In the genomic region with DNA sequence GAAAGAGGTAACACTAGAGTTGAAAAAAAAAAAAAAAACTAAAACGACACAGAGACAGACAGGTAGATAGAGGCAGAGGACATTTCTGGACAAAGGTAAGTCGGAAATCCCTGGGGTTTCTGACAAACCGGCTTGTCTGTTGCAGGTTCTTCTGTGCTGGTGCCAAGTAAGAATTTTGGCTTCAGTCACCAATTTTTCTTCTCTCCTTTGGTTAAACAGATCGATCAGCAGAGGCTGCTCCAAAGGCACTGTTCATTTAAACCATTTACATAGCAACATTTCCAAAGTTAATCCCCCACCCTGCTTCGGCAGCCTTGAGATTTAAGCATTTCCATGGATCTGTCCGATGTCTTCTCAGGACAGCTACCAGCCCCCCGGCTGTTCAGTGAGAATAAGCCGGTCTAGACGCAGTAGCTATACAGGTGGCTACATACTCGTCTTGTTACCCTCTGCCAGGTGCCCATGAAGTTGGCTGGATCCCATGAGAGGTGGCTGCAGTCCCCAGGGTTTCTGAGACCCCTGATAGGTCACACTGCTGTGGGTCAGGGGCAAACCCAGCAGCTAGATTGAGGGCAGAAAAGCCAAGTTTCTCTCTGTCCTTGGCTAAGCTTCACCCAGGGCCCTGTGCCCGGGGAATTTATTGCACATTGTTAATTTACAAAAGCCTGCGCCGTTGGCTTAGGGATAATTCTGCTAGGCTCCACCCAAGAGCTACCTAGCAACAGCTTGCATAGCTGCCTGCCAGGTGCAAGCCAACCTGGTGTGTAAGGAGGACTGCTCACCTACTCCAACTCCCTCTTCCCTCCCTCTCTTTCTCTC, we compare ENCODE assay signal across 11 mouse cellular contexts.
DNase-seq lines count a peak whose midpoint lies in the region; ATAC-seq and TF ChIP-seq lines count a peak whose summit lies in the region.
"Had no signal": no experiment of that assay in that cellular context is flagged by ENCODE, and none has a peak within 500 bp of the region (broad histone marks: within the 10 kb centered on the region; RNA-seq: fewer than 3 reads in every experiment).

No protein-coding gene starts in this region.

- peaks cover 5% of the 10 kb centered on the region for H3K4me1 ChIP-seq in intestine, embryonic 14.5 days (replicated peaks; ENCODE audit: control insufficient read depth, insufficient read depth, low read length)
- no peaks in the 10 kb centered on the region for H3K4me1 ChIP-seq in intestine, postnatal 0 days (replicated peaks; ENCODE audit: control insufficient read depth, insufficient read depth, low read length)

- H3K27me3 ChIP-seq in intestine, embryonic 14.5 days (replicated peaks; ENCODE audit: control insufficient read depth, insufficient read depth, low read length): no peaks in the 10 kb centered on the region
- no peaks in the 10 kb centered on the region for H3K27me3 ChIP-seq in intestine, postnatal 0 days (replicated peaks; ENCODE audit: control insufficient read depth, insufficient read depth, low read length)

- no peak for TF ChIP-seq CTCF in intestine, postnatal 0 days (IDR thresholded peaks at IDR 0.05; ENCODE audit: low read depth)

- H3K27ac ChIP-seq in intestine, embryonic 14.5 days (ENCODE audit: low read depth): no peak overlapping the region
- H3K27ac ChIP-seq in intestine, postnatal 0 days (ENCODE audit: low read depth, low read length): no peak overlapping the region

- 41% methylated on average over 13 of the region's 13 CpGs for WGBS in intestine, embryonic 14.5 days
- WGBS in intestine, postnatal 0 days: 32% methylated on average over 13 of the region's 13 CpGs

- DNase-seq in intestine, embryonic 14.5 days (ENCODE audit: low spot score): no peak
- peak; percentile 23 for DNase-seq in ovary, adult 18-20 months (ENCODE audit: low spot score)
- DNase-seq in ovary, postnatal 10 days (ENCODE audit: low spot score): no peak
- peak; percentile 61 for DNase-seq in cerebellum, postnatal 25 days
- peak; percentile 12 for DNase-seq in ovary, postnatal 36 days (ENCODE audit: low spot score)
- no peak for DNase-seq in frontal cortex, postnatal 36 days (ENCODE audit: low spot score in 2 of 2)
- no peak for DNase-seq in retina, postnatal 1 day
- DNase-seq: adrenal gland, postnatal 14 days; heart, adult 11 months had no signal

- no peak overlapping the region for H3K4me3 ChIP-seq in intestine, embryonic 14.5 days (ENCODE audit: low read depth, low read length)
- H3K4me3 ChIP-seq in intestine, postnatal 0 days (ENCODE audit: low read depth, low read length): no peak overlapping the region
- H3K4me3 ChIP-seq: megakaryocyte, embryonic 14.5 days had no signal

- 0 out of 2 replicates have a peak, but pooled peaks have one; percentile 33 for ATAC-seq in intestine, embryonic 14.5 days (replicated peaks; ENCODE audit: low FRiP score, low TSS enrichment, low read depth)
- no peak for ATAC-seq in intestine, postnatal 0 days

- no peak overlapping the region for H3K9ac ChIP-seq in intestine, embryonic 14.5 days (ENCODE audit: low read length)
- H3K9ac ChIP-seq in intestine, postnatal 0 days (ENCODE audit: low read depth, low read length): no peak overlapping the region

- no peaks in the 10 kb centered on the region for H3K36me3 ChIP-seq in intestine, embryonic 14.5 days (ENCODE audit: control insufficient read depth, insufficient read depth, low read length)
- H3K36me3 ChIP-seq in intestine, postnatal 0 days (ENCODE audit: control insufficient read depth, insufficient read depth): no peaks in the 10 kb centered on the region

- no peaks in the 10 kb centered on the region for H3K9me3 ChIP-seq in intestine, embryonic 14.5 days (ENCODE audit: control insufficient read depth, low read length)
- H3K9me3 ChIP-seq in intestine, postnatal 0 days (ENCODE audit: control insufficient read depth): no peaks in the 10 kb centered on the region

- no peak overlapping the region for H3K4me2 ChIP-seq in intestine, embryonic 14.5 days (ENCODE audit: low read length)
- H3K4me2 ChIP-seq in intestine, postnatal 0 days (replicated peaks; ENCODE audit: low read depth): no peak overlapping the region

Comparison
In these comparisons a context has a peak if more than half of its experiments do, and no peak if none do; other contexts are left out.
1. DNase-seq: peak in ovary, adult 18-20 months (single experiment), cerebellum, postnatal 25 days (2 of 2) and ovary, postnatal 36 days (single experiment); none in intestine, embryonic 14.5 days (single experiment), ovary, postnatal 10 days (single experiment), frontal cortex, postnatal 36 days (0 of 2) and retina, postnatal 1 day (single experiment).